Mouse (Mus musculus): ENCODE measurements around the gene Prune1. TPM values are rescaled to one million over a fixed set of nuclear protein-coding genes. Genes with fewer than 3 reads are reported as not detected.
"Not testable (repeated sequence)": the region's sequence is repeated elsewhere in the genome, so short reads cannot be mapped to it uniquely, and the experiment has no call there.

Prune1 gene
- total RNA-seq, 2 experiments from 2014 or later = 25.5 to 25.6 TPM

GRCm38 (mm10) chr3:95212889-95213608 lies 68.8 kb downstream of the Prune1 start:
- DNase-seq = not testable (repeated sequence)

GRCm38 (mm10) chr3:95210585-95210984 lies 71.3 kb downstream of the Prune1 start:
- no peak for DNase-seq

- no peak for DNase-seq
Observed at GRCm38 (mm10) chr3:95208286-95208685, 73.6 kb downstream of the Prune1 start.

DNA sequence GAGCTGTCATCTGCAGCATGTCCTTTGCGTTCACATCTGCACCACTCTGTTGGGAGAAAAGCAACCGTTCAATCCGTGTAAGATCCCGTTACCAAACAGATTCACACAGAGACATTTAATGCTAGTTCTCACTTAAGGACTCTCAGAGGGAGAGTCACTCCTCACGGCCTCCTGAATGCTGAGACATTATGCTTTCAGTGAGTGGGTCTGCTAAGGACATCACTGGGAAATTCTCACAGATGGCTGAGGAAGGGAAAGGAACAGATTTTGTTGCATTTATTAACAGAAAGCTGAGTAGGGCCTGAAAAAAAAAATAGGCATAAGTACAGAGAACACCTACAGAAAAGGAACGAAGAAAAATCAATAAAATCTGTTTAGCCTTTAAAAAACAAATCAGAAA lies 78.0 kb downstream of the Prune1 start:
- no peak for DNase-seq

Other genes with a start within 250 kb of the Prune1 start
- 100 to 1,000 TPM; 146 to 151 TPM for gene Psmd4, start 239.5 kb downstream of the Prune1 start, total RNA-seq (2021)
- gene Pip5k1a, start 175.1 kb downstream of the Prune1 start, total RNA-seq (2021) = 10 to 100 TPM; 14.9 to 15.3 TPM
- 10 to 100 TPM; 32.1 to 32.5 TPM for gene Vps72, start 171.1 kb downstream of the Prune1 start, total RNA-seq (2021)
- 10 to 100 TPM; 34.7 to 36.3 TPM for gene Tmod4, start 157.6 kb downstream of the Prune1 start, total RNA-seq (2021)
- 10 to 100 TPM; 36.5 to 38.3 TPM for gene Scnm1, start 148.1 kb downstream of the Prune1 start, total RNA-seq (2021)
- 1 to 10 TPM; 4.5 to 4.7 TPM for gene Lysmd1, start 148.0 kb downstream of the Prune1 start, total RNA-seq (2021)
- gene Tnfaip8l2, start 139.7 kb downstream of the Prune1 start, total RNA-seq (2021) = 1 to 10 TPM; 2.2 to 2.6 TPM
- 1 to 10 TPM; 4.0 to 4.8 TPM for gene Sema6c, start 121.6 kb downstream of the Prune1 start, total RNA-seq (2021)
- 10 to 100 TPM; 11.2 to 13.9 TPM for gene Gabpb2, start 64.2 kb downstream of the Prune1 start, total RNA-seq (2021)
- 10 to 100 TPM; 19.3 to 21.8 TPM for gene Cdc42se1, start 53.3 kb downstream of the Prune1 start, total RNA-seq (2021)
- 1 to 10 TPM; 6.8 to 8.6 TPM for gene Mllt11, start 49.9 kb downstream of the Prune1 start, total RNA-seq (2021)
- gene Gm128, start 40.5 kb downstream of the Prune1 start, total RNA-seq (2021) = not detected
- gene Bnipl, start 30.9 kb downstream of the Prune1 start, total RNA-seq (2021) = not detected
- gene Mindy1, start 731 bp downstream of the Prune1 start, total RNA-seq (2021) = 10 to 100 TPM; 19.1 to 23.2 TPM
- under 1 TPM; 0.59 to 0.65 TPM for gene Anxa9, start 25.1 kb upstream of the Prune1 start, total RNA-seq (2021)
- gene Cers2, start 32.7 kb upstream of the Prune1 start, total RNA-seq (2021) = 10 to 100 TPM; 30.3 to 32.4 TPM
- gene Setdb1, start 75.1 kb upstream of the Prune1 start, total RNA-seq (2021) = 10 to 100 TPM; 10.9 to 11.6 TPM
- not detected for gene 4930558C23Rik, start 120.8 kb upstream of the Prune1 start, total RNA-seq (2021)
- gene Arnt, start 152.3 kb upstream of the Prune1 start, total RNA-seq (2021) = 10 to 100 TPM; 34.0 to 34.9 TPM
- 1 to 10 TPM; 5.5 to 7.4 TPM for gene Ctsk, start 217.2 kb upstream of the Prune1 start, total RNA-seq (2021)
- 10 to 100 TPM; 18.2 to 24.3 TPM for gene Ctss, start 244.7 kb upstream of the Prune1 start, total RNA-seq (2021)